Mouse (Mus musculus) adrenal gland, adult 2 months (tissue): ENCODE data around the gene D330045A20Rik. TPM values are rescaled to one million over a fixed set of nuclear protein-coding genes. Genes with fewer than 3 reads are reported as not detected.
"Not testable (repeated sequence)": the region's sequence is repeated elsewhere in the genome, so short reads cannot be mapped to it uniquely, and the experiment has no call there.

ENCODE experiments used
- DNase-seq: peaks from one replicate; pipeline ENCODE4 v3.0.0; 2021
- long read RNA-seq: library from polyadenylated mRNA; stranded (forward); transcript quantifications from one replicate; pipeline ENCODE4 v2.0.0, GENCODE M21; 2021
- polyA plus RNA-seq: library from polyadenylated mRNA; depleted of rRNA; stranded (reverse); fragments of >200 nt; gene quantifications from 2 replicates; pipeline ENCODE4 v1.2.3, GENCODE M21; 2012; rRNA removed
- total RNA-seq, 2 experiments: library from RNA; stranded (reverse); gene quantifications; 2 replicates each; pipeline ENCODE4 v1.2.3; 2021

The D330045A20Rik gene
- total RNA-seq (under 1 TPM; 0.52 to 0.93 TPM), polyA plus RNA-seq (not detected in 2 replicates)
- long read RNA-seq = 0 reads

DNA sequence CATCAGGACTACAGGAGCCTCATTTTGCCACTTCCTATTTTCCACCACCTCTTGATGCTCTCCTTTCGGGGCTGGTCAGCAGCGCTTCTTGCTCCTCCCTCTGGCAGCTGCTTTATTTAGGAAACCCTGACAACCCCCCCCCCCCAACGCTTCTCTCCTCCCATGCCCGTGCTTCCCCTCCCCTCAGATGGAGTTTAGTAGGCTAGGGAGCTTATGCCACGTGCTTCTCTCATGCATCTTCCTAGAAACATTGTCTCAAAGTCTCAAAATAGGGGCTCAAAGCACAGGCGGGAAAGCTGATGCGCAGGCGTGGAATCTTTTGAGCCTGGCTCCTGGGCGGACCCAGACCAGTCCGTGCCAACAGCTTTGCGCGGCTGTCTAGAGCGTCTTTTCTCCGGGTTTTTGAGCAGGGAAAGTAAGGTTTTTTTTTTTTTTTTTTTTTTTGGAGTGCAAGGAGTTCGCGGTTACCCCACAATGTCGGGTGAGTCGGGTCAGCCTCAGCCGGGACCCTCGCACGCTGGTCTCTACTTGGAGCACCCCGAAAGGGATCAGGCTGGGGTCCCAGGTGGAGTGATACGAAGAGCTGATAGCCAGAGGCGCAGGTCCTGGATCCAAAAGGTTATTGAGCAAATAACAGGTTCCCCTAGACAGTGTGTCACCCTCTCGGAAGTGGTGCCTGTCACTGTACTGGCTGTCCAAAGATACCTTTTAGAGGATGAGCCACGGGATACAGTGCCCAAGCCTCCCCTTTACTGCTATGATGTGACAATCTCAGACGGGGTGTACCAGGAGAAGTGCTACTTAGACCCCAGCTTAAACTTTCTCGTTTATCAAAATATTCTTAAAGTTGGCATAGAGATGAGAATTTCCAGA is at the start of gene D330045A20Rik:
TSS of gene D330045A20Rik (plus strand) at position 346 of the 873 bp plus-strand sequence.
- peak; percentile 21 for DNase-seq

DNA sequence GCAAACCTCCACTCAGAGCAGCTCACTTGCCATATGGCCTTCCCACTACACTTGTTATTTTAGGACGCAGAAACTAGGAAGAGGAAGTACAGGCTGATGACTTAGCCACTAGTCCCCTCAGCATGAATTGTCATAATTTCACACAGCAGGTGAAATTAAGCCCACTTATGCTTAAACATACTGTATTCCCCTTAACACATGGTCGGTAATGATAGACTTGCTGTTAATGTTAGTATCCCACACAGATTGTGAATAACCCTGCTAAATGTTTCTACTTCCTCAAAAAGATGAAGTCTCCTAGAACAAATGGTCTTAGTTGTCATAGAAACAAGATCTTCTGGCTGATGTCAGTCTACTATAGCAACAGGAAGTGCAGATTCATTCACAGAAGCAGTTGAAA is 47.6 kb upstream of the D330045A20Rik start:
- no peak for DNase-seq

DNA sequence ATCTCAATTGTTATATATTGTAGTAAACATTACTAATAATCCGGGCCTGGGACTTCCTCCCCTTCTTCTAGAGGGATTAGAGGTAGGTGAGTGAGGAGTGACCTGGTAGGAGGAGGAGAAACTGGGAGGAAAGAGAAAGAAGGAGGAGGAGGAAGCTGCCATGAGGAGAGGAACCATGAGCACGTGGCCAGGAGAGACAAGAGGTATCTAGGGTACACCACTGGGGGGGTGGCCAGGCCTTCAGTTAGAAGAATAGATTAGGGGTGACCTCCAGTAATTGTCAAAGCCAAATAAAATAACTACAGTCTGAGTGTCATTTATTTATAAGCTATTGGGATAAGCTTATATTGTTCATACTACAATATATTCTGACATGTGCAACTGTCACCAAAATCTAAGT is 45.0 kb upstream of the D330045A20Rik start:
- DNase-seq = no peak

DNA sequence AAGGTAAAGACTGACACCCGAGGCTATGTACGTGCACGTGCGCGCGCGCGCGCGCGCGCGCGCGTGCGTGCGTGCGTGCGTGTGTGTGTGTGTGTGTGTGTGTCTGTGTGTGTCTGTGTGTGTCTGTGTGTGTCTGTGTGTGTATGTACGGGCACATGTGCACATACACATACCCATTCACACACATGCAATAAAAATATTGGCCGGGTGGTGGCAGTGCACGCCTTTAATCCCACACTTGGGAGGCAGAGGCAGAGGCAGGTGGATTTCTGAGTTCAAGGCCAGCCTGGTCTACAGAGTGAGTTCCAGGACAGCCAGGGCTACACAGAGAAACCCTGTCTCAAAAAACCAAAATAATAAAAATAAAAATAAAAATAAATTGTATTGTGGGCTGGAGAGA is 39.1 kb upstream of the D330045A20Rik start:
- DNase-seq = not testable (repeated sequence)

DNA sequence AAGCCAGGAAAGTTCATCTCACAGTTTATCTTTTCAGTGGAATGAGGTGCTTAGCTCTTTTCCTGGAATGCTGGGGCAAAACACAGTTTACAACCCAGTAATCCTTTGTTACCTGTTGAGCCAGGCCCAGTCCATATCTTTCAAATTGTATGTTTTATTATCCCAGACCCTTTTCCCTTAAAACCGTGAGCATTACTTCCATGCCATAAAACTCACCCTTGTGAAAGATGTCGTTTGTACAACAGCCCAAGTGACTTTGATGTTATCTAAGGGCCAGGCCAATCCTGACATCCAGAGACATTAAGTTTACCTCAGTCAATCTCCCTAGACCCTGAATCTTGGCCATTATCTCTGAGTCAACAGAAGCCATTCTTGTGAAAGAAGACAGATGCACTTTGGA is 23.4 kb upstream of the D330045A20Rik start:
- DNase-seq = no peak

DNA sequence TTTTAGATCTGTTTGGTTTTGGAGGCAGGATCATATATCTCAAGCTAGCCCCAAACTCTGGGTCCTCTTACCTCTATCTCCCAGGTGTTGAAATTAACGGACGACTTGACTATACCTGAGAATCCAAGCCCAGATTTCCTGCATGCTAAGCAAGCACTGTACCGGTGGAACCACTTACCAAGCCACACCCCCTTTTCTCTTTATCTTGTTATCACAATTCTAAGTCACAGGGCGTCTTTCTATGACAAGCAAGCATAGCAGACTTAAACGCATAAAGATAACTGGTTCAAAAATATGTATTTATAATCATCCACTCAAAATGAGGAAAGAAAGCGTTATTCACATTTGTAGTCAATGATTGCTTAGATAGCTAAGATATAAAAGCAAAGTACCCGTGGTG is 1.9 kb downstream of the D330045A20Rik start:
- no peak for DNase-seq

DNA sequence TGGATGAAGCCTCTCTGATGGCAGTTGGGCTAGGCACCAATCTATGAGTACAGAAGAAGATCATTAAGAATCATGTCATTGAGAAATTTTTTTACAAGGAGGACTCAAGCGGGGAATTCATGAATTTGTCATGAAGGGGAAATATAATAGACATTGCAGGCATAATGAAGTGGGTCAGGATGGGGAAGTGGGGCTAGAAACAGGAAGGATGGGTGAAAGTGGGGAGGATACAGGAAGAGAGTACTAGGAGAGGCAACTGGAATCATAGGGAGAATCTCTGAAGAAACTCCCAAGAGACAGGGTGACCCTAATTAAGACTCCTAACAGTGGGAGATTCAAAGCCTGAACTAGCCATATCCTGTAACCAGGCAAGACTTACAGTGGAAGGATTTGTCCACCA is 4.8 kb downstream of the D330045A20Rik start:
- no peak for DNase-seq

DNA sequence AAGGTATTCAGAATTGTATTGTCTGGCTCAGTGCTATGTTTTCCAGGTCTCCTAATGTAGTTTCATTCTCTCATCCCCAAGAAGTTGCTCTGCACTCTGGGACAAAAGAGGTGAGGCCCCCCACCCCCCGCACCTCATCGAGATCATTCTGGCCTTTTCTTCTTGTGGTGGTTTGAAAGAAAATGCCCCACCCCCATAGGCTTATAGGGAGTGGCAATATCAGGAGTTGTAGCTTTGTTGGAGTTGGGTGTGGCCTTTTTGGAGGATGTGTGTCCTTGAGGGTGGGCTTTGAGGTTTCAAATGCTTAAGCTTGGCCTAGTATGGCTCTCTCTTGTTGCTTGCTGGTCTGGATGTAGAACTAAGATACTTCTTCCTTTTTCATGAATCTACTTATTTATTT is 36.0 kb downstream of the D330045A20Rik start:
- DNase-seq = no peak

DNA sequence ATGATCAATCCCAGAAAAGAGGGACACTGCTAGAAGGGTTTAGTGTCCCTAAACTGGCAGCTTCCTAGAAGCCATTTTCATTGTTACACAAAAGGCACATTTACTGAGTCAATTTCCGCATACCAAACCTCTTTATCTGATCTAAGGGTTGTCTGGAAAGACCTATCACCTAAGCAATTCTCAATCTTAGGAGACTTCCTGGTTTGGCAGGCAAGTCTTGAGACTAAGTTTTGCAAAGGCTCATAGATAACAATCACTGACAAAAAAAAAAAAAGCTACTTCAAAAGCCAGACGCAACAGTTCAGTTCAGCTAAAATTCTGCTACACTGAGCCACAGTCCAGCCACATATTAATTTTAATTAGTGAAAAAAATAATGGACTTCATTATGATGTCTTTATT is 39.1 kb downstream of the D330045A20Rik start:
- DNase-seq = no peak

DNA sequence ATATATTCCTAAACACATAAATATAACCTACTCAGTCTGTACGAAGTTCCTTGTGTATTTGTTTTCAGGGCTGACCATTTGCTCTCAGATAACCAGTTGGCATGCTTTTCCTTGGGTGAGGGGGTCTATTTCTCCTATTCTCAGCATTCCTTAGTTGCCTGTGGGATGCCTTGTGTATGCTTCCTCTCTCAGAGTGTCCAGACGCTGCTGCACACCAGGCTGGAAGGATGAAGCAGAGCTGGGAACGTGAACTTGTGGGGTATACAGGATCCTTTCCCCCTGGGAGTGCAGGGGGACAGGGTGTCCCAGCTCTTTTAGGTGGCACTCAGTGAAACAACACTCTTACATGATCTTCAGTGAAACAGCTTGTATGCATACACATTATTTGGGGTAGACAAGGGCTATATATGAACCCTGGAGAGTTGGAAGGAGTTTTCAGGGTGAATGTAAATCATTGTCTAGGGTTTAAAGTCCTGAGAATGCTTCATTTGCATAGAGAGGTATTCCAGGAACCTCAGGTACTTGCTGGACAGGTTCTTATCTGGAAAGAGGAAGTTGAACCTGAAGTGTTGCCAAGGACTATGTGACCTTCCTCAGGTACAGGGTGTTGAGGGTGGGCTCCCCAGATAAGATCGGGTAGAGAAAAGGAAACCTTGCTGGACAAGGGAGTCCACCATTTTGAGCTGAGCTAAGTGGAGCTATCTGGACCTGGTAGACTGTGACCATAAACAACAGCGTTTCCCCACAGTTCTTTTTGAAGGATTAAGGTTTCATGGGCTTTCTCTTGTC is 44.3 kb downstream of the D330045A20Rik start:
- no peak for DNase-seq

DNA sequence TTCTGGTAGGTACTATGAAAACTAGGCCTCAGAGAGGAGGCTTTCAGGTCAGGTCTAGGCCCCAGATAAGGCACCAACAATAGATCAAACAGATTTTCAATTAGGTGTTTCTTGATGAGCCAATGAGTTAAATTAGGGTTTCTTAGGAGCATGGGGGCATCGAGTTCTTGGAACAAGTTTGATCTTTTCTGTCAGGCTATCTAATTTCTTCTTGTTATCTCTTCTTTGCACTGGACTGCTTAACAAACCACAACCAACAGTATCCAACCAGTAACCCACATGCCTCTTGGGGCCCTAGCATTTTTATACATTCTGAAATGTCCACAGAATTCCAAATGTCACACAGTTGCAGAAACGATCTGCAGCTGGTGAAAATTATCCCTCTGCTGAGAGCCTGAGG is 45.6 kb downstream of the D330045A20Rik start:
- DNase-seq = no peak

DNA sequence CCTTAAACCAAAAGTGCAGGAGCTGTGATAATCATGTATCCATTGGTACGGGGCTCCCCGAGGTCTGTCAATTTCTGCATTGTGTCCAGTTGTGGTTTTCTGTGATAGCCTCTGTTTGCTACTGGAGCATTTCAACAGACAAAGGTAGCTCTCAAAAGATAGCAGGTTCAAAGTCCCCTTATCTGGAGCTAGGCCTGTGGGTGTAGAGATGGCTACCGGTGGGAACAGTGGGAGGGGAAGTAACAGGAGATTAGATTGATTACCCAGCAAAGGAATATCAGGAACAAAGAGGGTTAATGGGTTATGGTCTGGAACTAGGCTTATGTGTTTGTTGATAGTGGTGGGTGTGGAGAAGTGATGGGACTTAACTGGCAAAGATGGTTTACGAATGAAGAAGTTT is 46.8 kb downstream of the D330045A20Rik start:
- no peak for DNase-seq

DNA sequence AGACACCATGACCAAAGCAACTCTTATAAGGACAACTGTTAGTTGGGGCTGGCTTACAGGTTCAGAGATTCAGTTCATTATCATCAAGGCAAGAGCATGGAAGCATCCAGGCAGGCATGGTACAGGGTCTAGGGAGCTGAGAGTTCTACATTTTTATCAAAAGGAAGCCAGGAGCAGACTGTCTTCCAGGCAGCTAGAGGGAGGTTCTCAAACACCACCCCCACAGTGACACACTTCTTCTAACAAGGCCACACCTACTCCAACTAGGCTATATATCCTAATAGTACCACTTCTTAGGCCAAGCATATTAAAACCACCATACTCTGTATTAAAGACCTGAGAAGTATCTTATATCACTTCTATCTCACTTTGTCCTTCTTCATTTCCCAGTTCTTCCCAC is 49.5 kb downstream of the D330045A20Rik start:
- DNase-seq = no peak

DNA sequence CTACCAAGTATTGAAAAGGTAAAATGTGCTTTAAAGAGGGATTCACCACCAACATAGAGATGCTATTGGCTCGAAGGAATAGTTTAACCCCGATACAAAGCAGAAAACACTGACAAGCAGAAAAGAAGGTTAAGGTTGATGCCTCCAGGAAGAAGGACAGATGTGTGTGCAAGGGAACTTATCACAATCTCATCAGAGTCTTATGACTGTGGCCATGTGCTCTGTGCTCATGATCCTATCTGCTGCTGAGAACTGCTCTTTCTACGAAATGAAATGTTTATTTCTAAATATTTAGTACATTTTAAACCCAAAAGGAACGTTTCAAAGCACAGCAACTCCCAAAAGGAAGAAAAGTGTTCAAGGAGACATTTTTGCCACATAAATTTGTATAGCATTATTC is 52.1 kb downstream of the D330045A20Rik start:
- no peak for DNase-seq

DNA sequence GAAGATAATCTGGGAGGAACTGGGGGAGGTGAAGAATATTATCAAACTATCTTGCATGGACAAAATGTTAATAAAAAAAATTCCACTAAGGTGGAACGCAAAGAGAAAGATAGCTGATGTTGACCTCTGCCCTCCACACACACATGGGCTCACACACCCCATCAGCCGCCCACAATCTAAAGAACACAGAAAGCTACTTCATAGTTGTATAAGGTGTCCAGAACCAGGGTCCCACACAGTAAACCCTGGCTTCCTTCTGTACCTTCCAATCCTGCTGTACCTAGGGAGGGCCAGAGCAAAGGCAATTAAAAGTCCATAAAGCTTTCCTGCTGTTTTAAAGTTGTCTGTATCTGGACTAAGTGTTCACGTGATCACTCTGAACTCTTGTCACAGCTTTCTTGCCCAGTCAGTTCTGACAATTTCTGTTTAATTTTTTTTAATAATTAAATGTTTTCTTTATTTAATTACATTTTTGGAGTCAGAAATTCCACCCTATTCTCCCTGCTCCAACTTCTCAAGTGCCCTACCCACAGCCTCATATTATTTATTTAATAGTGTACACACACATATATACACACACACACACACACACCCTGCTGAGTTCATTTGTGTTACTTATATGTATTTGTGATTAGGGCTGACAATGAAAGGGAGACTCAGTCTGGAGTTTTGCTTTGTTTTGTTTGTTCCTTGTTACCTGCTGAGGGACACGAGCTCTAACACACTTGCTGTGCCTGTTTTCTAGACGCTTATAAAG is 57.7 kb downstream of the D330045A20Rik start:
- DNase-seq = no peak

DNA sequence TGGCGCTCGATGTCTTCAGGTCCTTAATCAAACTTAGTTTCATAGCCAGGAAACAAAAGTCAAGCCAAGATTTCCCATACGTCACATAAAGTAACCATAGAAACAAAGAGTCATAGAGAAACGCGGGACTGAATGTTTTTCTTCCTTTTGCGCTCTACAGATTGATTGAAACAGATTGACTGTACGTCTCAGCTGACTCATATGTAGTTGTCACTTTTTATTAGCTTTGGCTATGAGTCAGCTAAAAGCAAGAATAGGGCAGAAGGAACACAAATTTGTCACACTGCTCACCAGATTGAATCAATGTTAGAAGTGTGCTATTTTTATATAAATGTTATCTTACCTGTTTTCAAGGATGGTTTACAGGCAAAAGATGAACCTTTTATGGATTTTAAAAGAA is 63.6 kb downstream of the D330045A20Rik start:
- no peak for DNase-seq

DNA sequence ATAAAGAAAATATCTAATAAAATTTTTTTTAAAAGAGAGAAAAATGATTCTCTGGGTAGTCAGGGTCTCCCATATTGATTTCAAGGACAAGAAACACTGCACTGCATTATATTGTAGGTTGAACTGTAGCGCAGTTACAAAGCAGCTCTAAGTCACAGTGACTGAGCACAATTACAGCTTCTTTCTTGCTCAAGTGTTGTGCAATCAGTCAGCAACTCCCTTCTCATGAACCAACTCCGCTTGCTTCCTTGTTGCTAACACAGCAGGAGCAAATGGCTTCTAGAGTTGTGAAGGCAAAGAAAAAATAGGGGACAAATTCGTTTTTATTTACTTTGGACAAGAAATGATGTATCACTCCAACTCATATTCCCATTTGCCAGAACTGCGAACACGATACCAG is 70.3 kb downstream of the D330045A20Rik start:
- DNase-seq = no peak

DNA sequence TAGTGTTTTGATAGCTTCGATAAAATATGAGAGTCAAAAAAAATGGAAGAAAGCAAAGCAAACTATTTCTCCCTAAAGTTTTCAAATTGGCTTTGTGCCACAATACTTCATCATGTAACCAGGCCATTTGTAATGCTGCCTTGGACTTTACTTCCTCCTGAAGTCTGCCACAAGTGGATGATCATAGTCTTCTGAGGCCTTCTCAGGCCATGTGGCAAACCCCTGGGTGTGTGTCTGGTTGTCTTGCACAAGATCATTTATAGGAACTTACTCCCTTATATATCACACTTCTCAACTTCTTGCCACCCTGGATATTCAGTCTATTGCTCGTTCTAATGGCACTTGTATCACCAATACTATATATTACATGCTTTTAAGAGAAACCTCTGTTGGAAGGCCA is 71.9 kb downstream of the D330045A20Rik start:
- no peak for DNase-seq

DNA sequence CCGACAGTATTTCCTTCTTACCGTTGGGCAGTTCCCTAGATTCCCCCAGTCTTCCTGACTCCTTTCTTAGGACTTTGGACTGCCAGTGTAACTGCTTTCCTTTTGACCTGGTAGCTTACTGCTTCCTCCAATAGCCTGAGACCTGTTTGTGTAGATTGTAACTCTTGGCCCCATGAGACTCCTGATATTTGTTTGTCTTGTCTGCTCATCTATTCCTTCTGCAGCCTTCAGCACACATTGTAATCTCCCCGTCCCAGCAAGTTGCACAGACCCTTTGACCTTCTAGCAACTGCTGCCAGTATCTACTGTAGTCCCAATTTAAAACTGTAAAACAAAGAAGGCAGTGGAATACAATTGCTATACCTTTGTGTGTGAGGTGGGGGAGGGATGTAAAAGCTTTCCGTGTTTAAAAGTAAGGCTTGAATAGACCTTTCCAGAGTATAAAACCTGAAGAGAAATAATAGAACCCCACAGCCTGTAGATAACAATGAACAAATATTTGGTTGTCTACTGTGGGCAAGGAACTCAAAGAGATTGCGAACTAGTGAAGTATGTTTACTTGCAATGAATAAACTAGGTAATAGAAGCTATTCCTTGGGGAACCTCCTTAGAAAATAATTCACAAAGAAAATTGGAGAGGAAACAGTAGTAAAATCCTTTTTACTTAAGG is 82.2 kb downstream of the D330045A20Rik start:
- DNase-seq = no peak

DNA sequence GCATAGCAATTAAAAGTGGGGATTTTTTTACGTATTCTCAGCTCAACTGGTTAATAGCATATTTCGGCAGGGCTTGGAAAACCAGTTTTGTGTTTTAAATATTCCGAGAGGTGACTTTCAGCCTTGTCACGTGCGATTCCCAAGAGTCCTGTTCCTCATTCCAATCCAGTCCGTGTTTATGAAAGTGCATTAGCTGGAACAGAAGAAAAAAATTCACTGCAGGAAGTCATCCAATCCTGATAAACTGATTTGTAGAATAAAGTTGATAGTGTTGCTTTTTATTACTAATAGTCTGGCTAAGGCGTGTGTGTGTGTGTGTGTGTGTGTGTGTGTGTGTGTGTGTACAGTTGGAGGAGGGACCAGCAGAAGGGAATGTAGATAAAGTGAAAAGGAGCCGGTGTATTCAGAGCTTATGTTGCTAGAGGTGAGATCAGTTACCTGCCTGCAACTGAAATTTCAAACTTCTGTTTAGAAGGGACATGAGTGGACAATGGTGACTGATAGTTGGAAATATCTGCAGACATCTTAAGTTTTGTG is 82.8 kb downstream of the D330045A20Rik start, which contains the start of gene Rnf128:
TSS of gene Rnf128 (plus strand) at position 392 of the 537 bp plus-strand sequence.
- DNase-seq = no peak

DNA sequence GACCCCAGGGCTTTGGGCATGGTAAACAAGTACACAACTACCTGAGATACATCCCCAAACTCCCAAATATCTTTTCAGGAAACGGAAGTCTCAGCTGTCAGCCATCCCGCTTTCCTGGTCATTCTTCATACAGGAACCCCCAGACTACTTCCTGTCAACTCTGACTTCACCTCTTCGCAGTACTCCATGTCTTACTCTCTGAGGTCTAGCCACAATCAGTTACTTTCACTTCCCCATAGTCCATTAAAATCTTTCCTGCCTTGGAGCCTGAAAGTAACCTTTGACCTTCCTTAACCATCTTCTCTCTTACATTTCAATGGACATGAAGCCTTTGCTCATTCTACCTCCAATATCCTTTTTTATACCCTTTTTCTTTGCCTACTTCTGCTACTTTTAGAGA is 89.9 kb downstream of the D330045A20Rik start:
- DNase-seq = no peak
